Mouse (Mus musculus): Measurements from ENCODE around the gene Hils1. TPM values are rescaled to one million over a fixed set of nuclear protein-coding genes. Genes with fewer than 3 reads are reported as not detected.

Gene Hils1
- polyA plus RNA-seq, 1 experiment from 2014 or later = not detected

DNA sequence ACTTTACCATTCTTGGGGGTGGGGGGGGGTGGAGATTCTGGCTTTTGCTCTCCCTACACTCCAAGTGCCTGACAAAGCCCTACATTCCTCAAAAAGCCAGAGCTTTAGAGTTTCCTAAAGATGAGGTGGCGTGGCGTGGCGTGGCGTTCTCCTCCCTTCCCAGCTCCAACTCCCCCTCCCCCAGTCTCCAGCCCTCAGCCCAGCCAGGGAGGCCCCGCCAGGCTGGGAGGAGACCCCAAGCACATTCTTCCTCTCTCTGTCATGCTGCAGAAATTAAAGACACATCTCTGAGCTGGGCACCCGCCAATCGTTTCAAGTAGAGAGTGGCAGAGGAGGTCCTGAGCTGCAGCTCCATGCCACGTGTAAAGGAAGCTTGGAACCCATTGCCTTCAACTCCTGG is 33.8 kb upstream of the Hils1 start:
- Histone ChIP-seq H3K36me3 (ENCODE audit: control insufficient read depth, insufficient read depth, low read length) (no peaks in the 10 kb centered on the region), H3K4me3 (ENCODE audit: low read depth, low read length) (no peak overlapping the region), H3K27me3 (ENCODE audit: control insufficient read depth, insufficient read depth, low read depth, low read length) (peaks cover 47% of the 10 kb centered on the region), H3K4me2 (ENCODE audit: low read length) (no peak overlapping the region), H3K27ac (ENCODE audit: low read length) (no peak overlapping the region), H3K9ac (ENCODE audit: low read depth, low read length) (no peak overlapping the region), H3K4me1 (ENCODE audit: control insufficient read depth, insufficient read depth, low read length) (peaks cover 9% of the 10 kb centered on the region), H3K9me3 (replicated peaks; ENCODE audit: control insufficient read depth, low read length, poor library complexity, severe bottlenecking) (no peaks in the 10 kb centered on the region)
- WGBS = 17% methylated on average over 8 of the region's 8 CpGs
- no peak for ATAC-seq

- no peak for ATAC-seq
- Histone ChIP-seq H3K9me3 (replicated peaks; ENCODE audit: control insufficient read depth, low read length, poor library complexity, severe bottlenecking) (no peaks in the 10 kb centered on the region), H3K9ac (ENCODE audit: low read depth, low read length) (no peak overlapping the region), H3K27me3 (ENCODE audit: control insufficient read depth, insufficient read depth, low read depth, low read length) (peaks cover 52% of the 10 kb centered on the region), H3K4me3 (ENCODE audit: low read depth, low read length) (no peak overlapping the region), H3K36me3 (ENCODE audit: control insufficient read depth, insufficient read depth, low read length) (no peaks in the 10 kb centered on the region), H3K27ac (ENCODE audit: low read length) (no peak overlapping the region), H3K4me2 (ENCODE audit: low read length) (no peak overlapping the region), H3K4me1 (ENCODE audit: control insufficient read depth, insufficient read depth, low read length) (peaks cover 9% of the 10 kb centered on the region)
- 26% methylated on average over 11 of the region's 11 CpGs for WGBS
Observed at GRCm38 (mm10) chr11:94934526-94934925, 32.9 kb upstream of the Hils1 start.

DNA sequence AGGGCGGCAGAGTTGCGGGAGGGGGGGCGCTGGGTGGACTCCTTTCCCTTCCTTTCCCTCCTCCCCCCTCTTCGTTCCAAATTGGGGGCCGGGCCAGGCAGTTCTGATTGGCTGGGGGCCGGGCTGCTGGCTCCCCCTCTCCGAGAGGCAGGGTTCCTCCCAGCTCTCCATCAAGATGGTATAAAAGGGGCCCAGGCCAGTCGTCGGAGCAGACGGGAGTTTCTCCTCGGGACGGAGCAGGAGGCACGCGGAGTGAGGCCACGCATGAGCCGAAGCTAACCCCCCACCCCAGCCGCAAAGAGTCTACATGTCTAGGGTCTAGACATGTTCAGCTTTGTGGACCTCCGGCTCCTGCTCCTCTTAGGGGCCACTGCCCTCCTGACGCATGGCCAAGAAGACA is 31.3 kb upstream of the Hils1 start, which contains the start of gene Col1a1:
Gene Col1a1 (plus strand): TSS at position 180 of the 400 bp plus-strand sequence.
- no peaks in the 10 kb centered on the region for H3K9me3 ChIP-seq (replicated peaks; ENCODE audit: control insufficient read depth, low read length, poor library complexity, severe bottlenecking)
- no peaks in the 10 kb centered on the region for H3K36me3 ChIP-seq (ENCODE audit: control insufficient read depth, insufficient read depth, low read length)
- H3K4me1 ChIP-seq (ENCODE audit: control insufficient read depth, insufficient read depth, low read length) = peaks cover 9% of the 10 kb centered on the region
- H3K4me2 ChIP-seq (ENCODE audit: low read length) = peak within 1 kb of the TSS; percentile 69
- H3K27ac ChIP-seq (ENCODE audit: low read length) = no peak within 1 kb of the TSS
- H3K27me3 ChIP-seq (ENCODE audit: control insufficient read depth, insufficient read depth, low read depth, low read length) = peaks cover 52% of the 10 kb centered on the region
- ATAC-seq = no peak
- 16% methylated on average over 17 of the region's 19 CpGs for WGBS
- peak within 1 kb of the TSS; percentile 33 for H3K4me3 ChIP-seq (ENCODE audit: low read depth, low read length)
- no peak within 1 kb of the TSS for H3K9ac ChIP-seq (ENCODE audit: low read depth, low read length)

- peak overlapping the region; percentile 69 for H3K4me2 ChIP-seq (ENCODE audit: low read length)
- H3K27me3 ChIP-seq (ENCODE audit: control insufficient read depth, insufficient read depth, low read depth, low read length) = peaks cover 57% of the 10 kb centered on the region
- peak; percentile 84 for ATAC-seq
- no peak overlapping the region for H3K9ac ChIP-seq (ENCODE audit: low read depth, low read length)
- peak overlapping the region; percentile 33 for H3K4me3 ChIP-seq (ENCODE audit: low read depth, low read length)
- WGBS = under 1% methylated on average over 16 of the region's 17 CpGs
- peaks cover 9% of the 10 kb centered on the region for H3K4me1 ChIP-seq (ENCODE audit: control insufficient read depth, insufficient read depth, low read length)
- no peaks in the 10 kb centered on the region for H3K36me3 ChIP-seq (ENCODE audit: control insufficient read depth, insufficient read depth, low read length)
- no peak overlapping the region for H3K27ac ChIP-seq (ENCODE audit: low read length)
- H3K9me3 ChIP-seq (replicated peaks; ENCODE audit: control insufficient read depth, low read length, poor library complexity, severe bottlenecking) = no peaks in the 10 kb centered on the region
Observed at GRCm38 (mm10) chr11:94936851-94937295, 30.5 kb upstream of the Hils1 start.

GRCm38 (mm10) chr11:94937335-94937781 is 30.0 kb upstream of the Hils1 start:
- peak overlapping the region; percentile 37; the same call in 1 of the 2 replicates for H3K9ac ChIP-seq (ENCODE audit: low read depth, low read length)
- H3K27ac ChIP-seq (ENCODE audit: low read length) = no peak overlapping the region
- ATAC-seq = peak; percentile 50
- H3K9me3 ChIP-seq (replicated peaks; ENCODE audit: control insufficient read depth, low read length, poor library complexity, severe bottlenecking) = no peaks in the 10 kb centered on the region
- peaks cover 9% of the 10 kb centered on the region for H3K4me1 ChIP-seq (ENCODE audit: control insufficient read depth, insufficient read depth, low read length)
- 1% methylated on average over 18 of the region's 18 CpGs for WGBS
- H3K36me3 ChIP-seq (ENCODE audit: control insufficient read depth, insufficient read depth, low read length) = no peaks in the 10 kb centered on the region
- H3K4me2 ChIP-seq (ENCODE audit: low read length) = peak overlapping the region; percentile 69
- H3K27me3 ChIP-seq (ENCODE audit: control insufficient read depth, insufficient read depth, low read depth, low read length) = peaks cover 57% of the 10 kb centered on the region
- peak overlapping the region; percentile 33 for H3K4me3 ChIP-seq (ENCODE audit: low read depth, low read length)

GRCm38 (mm10) chr11:94937787-94938186 is 29.6 kb upstream of the Hils1 start:
- H3K9me3 ChIP-seq (replicated peaks; ENCODE audit: control insufficient read depth, low read length, poor library complexity, severe bottlenecking) = no peaks in the 10 kb centered on the region
- ATAC-seq = peak; percentile 29; the same call in 1 of the 2 replicates
- no peak overlapping the region for H3K27ac ChIP-seq (ENCODE audit: low read length)
- peak overlapping the region; percentile 37; the same call in 1 of the 2 replicates for H3K9ac ChIP-seq (ENCODE audit: low read depth, low read length)
- peaks cover 57% of the 10 kb centered on the region for H3K27me3 ChIP-seq (ENCODE audit: control insufficient read depth, insufficient read depth, low read depth, low read length)
- 1% methylated on average over 15 of the region's 15 CpGs for WGBS
- peak overlapping the region; percentile 69 for H3K4me2 ChIP-seq (ENCODE audit: low read length)
- no peaks in the 10 kb centered on the region for H3K36me3 ChIP-seq (ENCODE audit: control insufficient read depth, insufficient read depth, low read length)
- H3K4me3 ChIP-seq (ENCODE audit: low read depth, low read length) = peak overlapping the region; percentile 33
- H3K4me1 ChIP-seq (ENCODE audit: control insufficient read depth, insufficient read depth, low read length) = peaks cover 9% of the 10 kb centered on the region

DNA sequence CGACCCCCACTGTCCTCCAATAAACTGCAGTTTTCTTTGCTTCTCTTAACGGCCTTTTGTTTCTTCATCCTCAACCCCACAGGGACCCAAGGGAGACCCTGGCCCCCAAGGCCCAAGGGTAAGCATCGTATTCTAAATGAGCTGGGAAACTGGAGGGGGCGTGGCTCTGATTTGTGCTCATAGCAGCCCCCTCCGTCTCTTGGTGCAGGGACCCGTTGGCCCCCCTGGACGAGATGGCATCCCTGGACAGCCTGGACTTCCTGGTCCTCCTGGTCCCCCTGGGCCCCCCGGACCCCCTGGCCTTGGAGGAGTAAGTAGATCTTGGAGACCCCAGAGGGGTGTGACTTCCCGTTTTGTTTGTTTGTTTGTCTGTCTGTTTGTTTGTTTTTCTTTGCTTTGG is 29.1 kb upstream of the Hils1 start:
- no peak for ATAC-seq
- H3K27me3 ChIP-seq (ENCODE audit: control insufficient read depth, insufficient read depth, low read depth, low read length) = peaks cover 52% of the 10 kb centered on the region
- H3K4me3 ChIP-seq (ENCODE audit: low read depth, low read length) = no peak overlapping the region
- H3K9ac ChIP-seq (ENCODE audit: low read depth, low read length) = no peak overlapping the region
- peaks cover 9% of the 10 kb centered on the region for H3K4me1 ChIP-seq (ENCODE audit: control insufficient read depth, insufficient read depth, low read length)
- H3K36me3 ChIP-seq (ENCODE audit: control insufficient read depth, insufficient read depth, low read length) = no peaks in the 10 kb centered on the region
- no peak overlapping the region for H3K4me2 ChIP-seq (ENCODE audit: low read length)
- WGBS = 28% methylated on average over 9 of the region's 9 CpGs
- no peak overlapping the region for H3K27ac ChIP-seq (ENCODE audit: low read length)
- H3K9me3 ChIP-seq (replicated peaks; ENCODE audit: control insufficient read depth, low read length, poor library complexity, severe bottlenecking) = no peaks in the 10 kb centered on the region

DNA sequence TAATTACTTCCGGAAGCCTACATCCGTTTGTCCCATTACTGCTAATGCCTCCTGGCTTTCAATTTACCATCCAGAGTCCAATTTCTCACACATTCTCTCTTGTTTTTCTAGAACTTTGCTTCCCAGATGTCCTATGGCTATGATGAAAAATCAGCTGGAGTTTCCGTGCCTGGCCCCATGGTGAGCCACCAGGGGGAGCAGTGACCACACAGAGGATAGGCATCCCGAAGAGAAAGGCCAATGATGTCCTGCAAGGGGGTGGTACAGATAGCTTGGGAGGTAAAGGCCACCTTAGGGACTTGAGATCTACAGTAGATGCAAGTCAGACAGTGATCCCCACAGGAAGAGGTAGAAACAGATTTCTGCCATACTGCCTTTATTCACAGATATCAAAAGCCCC is 28.1 kb upstream of the Hils1 start:
- Histone ChIP-seq H3K9ac (ENCODE audit: low read depth, low read length) (no peak overlapping the region), H3K4me3 (ENCODE audit: low read depth, low read length) (no peak overlapping the region), H3K9me3 (replicated peaks; ENCODE audit: control insufficient read depth, low read length, poor library complexity, severe bottlenecking) (no peaks in the 10 kb centered on the region), H3K4me1 (ENCODE audit: control insufficient read depth, insufficient read depth, low read length) (peaks cover 9% of the 10 kb centered on the region), H3K27me3 (ENCODE audit: control insufficient read depth, insufficient read depth, low read depth, low read length) (peaks cover 48% of the 10 kb centered on the region), H3K36me3 (ENCODE audit: control insufficient read depth, insufficient read depth, low read length) (no peaks in the 10 kb centered on the region), H3K27ac (ENCODE audit: low read length) (no peak overlapping the region), H3K4me2 (ENCODE audit: low read length) (no peak overlapping the region)
- 19% methylated on average over 4 of the region's 4 CpGs for WGBS
- no peak for ATAC-seq

- H3K4me2 ChIP-seq (ENCODE audit: low read length) = no peak overlapping the region
Observed at GRCm38 (mm10) chr11:94941121-94941520, 26.3 kb upstream of the Hils1 start.

More at GRCm38 (mm10) chr11:94941121-94941520, 26.3 kb upstream of the Hils1 start:
- H3K27me3 ChIP-seq (ENCODE audit: control insufficient read depth, insufficient read depth, low read depth, low read length) = peaks cover 31% of the 10 kb centered on the region
- ATAC-seq = no peak
- H3K9me3 ChIP-seq (replicated peaks; ENCODE audit: control insufficient read depth, low read length, poor library complexity, severe bottlenecking) = no peaks in the 10 kb centered on the region
- 38% methylated on average over 9 of the region's 9 CpGs for WGBS
- H3K27ac ChIP-seq (ENCODE audit: low read length) = no peak overlapping the region
- no peak overlapping the region for H3K4me3 ChIP-seq (ENCODE audit: low read depth, low read length)
- H3K9ac ChIP-seq (ENCODE audit: low read depth, low read length) = no peak overlapping the region
- no peaks in the 10 kb centered on the region for H3K36me3 ChIP-seq (ENCODE audit: control insufficient read depth, insufficient read depth, low read length)
- peaks cover 9% of the 10 kb centered on the region for H3K4me1 ChIP-seq (ENCODE audit: control insufficient read depth, insufficient read depth, low read length)
